Mouse (Mus musculus): Measurements from ENCODE around the gene Dda1. TPM values are rescaled to one million over a fixed set of nuclear protein-coding genes. Genes with fewer than 3 reads are reported as not detected.
A peak's percentile ranks its signal among the peaks of the same experiment; 100 is the strongest.

Gene Dda1
- polyA plus RNA-seq, 2 experiments, result 99.6 to 101 TPM

- no peak for TF ChIP-seq POLR2A (IDR thresholded peaks at IDR 0.05; ENCODE audit: borderline replicate concordance, extremely low read depth, insufficient read depth, insufficient read length)
- DNase-seq (ENCODE audit: low spot score) (no peak), ATAC-seq (ENCODE audit: low FRiP score, low read depth) (no peak)
- Histone ChIP-seq H3K9me3 (ENCODE audit: control insufficient read depth, low read length) (no peaks in the 10 kb centered on the region), H3K27me3 (ENCODE audit: control insufficient read depth, insufficient read depth, low read length) (no peaks in the 10 kb centered on the region), H3K4me1 (ENCODE audit: control insufficient read depth, insufficient read depth, low read length) (no peaks in the 10 kb centered on the region), H3K4me3 (replicated peaks; ENCODE audit: low read length) (no peak overlapping the region), H3K9ac (ENCODE audit: low read depth, low read length, severe bottlenecking) (no peak overlapping the region), H3K27ac (replicated peaks; ENCODE audit: low read depth, low read length) (no peak overlapping the region), H3K4me2 (replicated peaks; ENCODE audit: low read depth, low read length, severe bottlenecking) (no peak overlapping the region), H3K36me3 (ENCODE audit: control insufficient read depth, insufficient read depth, low read length) (no peaks in the 10 kb centered on the region)
- WGBS, result 66% methylated on average over 4 of the region's 4 CpGs
These were observed 17.7 kb upstream of the Dda1 start for GRCm38 (mm10) chr8:71451337-71451736.

- Histone ChIP-seq H3K4me3 (replicated peaks; ENCODE audit: low read length) (no peak overlapping the region), H3K27me3 (ENCODE audit: control insufficient read depth, insufficient read depth, low read length) (no peaks in the 10 kb centered on the region), H3K9me3 (ENCODE audit: control insufficient read depth, low read length) (no peaks in the 10 kb centered on the region), H3K9ac (ENCODE audit: low read depth, low read length, severe bottlenecking) (no peak overlapping the region), H3K36me3 (ENCODE audit: control insufficient read depth, insufficient read depth, low read length) (peaks cover 3% of the 10 kb centered on the region; the same call in 1 of the 2 replicates), H3K4me1 (ENCODE audit: control insufficient read depth, insufficient read depth, low read length) (no peaks in the 10 kb centered on the region), H3K4me2 (replicated peaks; ENCODE audit: low read depth, low read length, severe bottlenecking) (no peak overlapping the region), H3K27ac (replicated peaks; ENCODE audit: low read depth, low read length) (no peak overlapping the region)
- DNase-seq (ENCODE audit: low spot score), result no peak
- 37% methylated on average over 11 of the region's 11 CpGs for WGBS
- no peak for TF ChIP-seq POLR2A (IDR thresholded peaks at IDR 0.05; ENCODE audit: borderline replicate concordance, extremely low read depth, insufficient read depth, insufficient read length)
- ATAC-seq (ENCODE audit: low FRiP score, low read depth), result no peak
These were observed 17.2 kb upstream of the Dda1 start for GRCm38 (mm10) chr8:71451777-71452176.

- 76% methylated on average over 2 of the region's 2 CpGs for WGBS
- Histone ChIP-seq H3K9ac (ENCODE audit: low read depth, low read length, severe bottlenecking) (no peak overlapping the region), H3K36me3 (ENCODE audit: control insufficient read depth, insufficient read depth, low read length) (peaks cover 11% of the 10 kb centered on the region), H3K4me3 (replicated peaks; ENCODE audit: low read length) (no peak overlapping the region), H3K27ac (replicated peaks; ENCODE audit: low read depth, low read length) (no peak overlapping the region), H3K4me2 (replicated peaks; ENCODE audit: low read depth, low read length, severe bottlenecking) (no peak overlapping the region), H3K27me3 (ENCODE audit: control insufficient read depth, insufficient read depth, low read length) (no peaks in the 10 kb centered on the region), H3K4me1 (ENCODE audit: control insufficient read depth, insufficient read depth, low read length) (no peaks in the 10 kb centered on the region), H3K9me3 (ENCODE audit: control insufficient read depth, low read length) (no peaks in the 10 kb centered on the region)
- no peak for TF ChIP-seq POLR2A (IDR thresholded peaks at IDR 0.05; ENCODE audit: borderline replicate concordance, extremely low read depth, insufficient read depth, insufficient read length)
- ATAC-seq (ENCODE audit: low FRiP score, low read depth) (peak; percentile 78), DNase-seq (ENCODE audit: low spot score) (no peak)
These were observed 16.3 kb upstream of the Dda1 start for GRCm38 (mm10) chr8:71452669-71453068.

- no peaks in the 10 kb centered on the region for H3K9me3 ChIP-seq (ENCODE audit: control insufficient read depth, low read length)
- H3K27me3 ChIP-seq (ENCODE audit: control insufficient read depth, insufficient read depth, low read length), result no peaks in the 10 kb centered on the region
- H3K4me3 ChIP-seq (replicated peaks; ENCODE audit: low read length), result no peak overlapping the region
- H3K9ac ChIP-seq (ENCODE audit: low read depth, low read length, severe bottlenecking), result no peak overlapping the region
- 83% methylated on average over 8 of the region's 8 CpGs for WGBS
- no peak for TF ChIP-seq POLR2A (IDR thresholded peaks at IDR 0.05; ENCODE audit: borderline replicate concordance, extremely low read depth, insufficient read depth, insufficient read length)
- H3K4me2 ChIP-seq (replicated peaks; ENCODE audit: low read depth, low read length, severe bottlenecking), result no peak overlapping the region
- H3K27ac ChIP-seq (replicated peaks; ENCODE audit: low read depth, low read length), result no peak overlapping the region
- peaks cover 31% of the 10 kb centered on the region for H3K36me3 ChIP-seq (ENCODE audit: control insufficient read depth, insufficient read depth, low read length)
- DNase-seq (ENCODE audit: low spot score), result no peak
- H3K4me1 ChIP-seq (ENCODE audit: control insufficient read depth, insufficient read depth, low read length), result no peaks in the 10 kb centered on the region
- no peak for ATAC-seq (ENCODE audit: low FRiP score, low read depth)
These were observed 14.3 kb upstream of the Dda1 start for GRCm38 (mm10) chr8:71454668-71455067.

GRCm38 (mm10) chr8:71456906-71457305 is 12.1 kb upstream of the Dda1 start:
- ATAC-seq (ENCODE audit: low FRiP score, low read depth) (no peak), DNase-seq (ENCODE audit: low spot score) (no peak)
- no peak overlapping the region for H3K4me3 ChIP-seq (replicated peaks; ENCODE audit: low read length)
- WGBS, result 36% methylated on average over 19 of the region's 22 CpGs
- H3K9ac ChIP-seq (ENCODE audit: low read depth, low read length, severe bottlenecking), result no peak overlapping the region
- H3K9me3 ChIP-seq (ENCODE audit: control insufficient read depth, low read length), result no peaks in the 10 kb centered on the region
- H3K36me3 ChIP-seq (ENCODE audit: control insufficient read depth, insufficient read depth, low read length), result peaks cover 48% of the 10 kb centered on the region
- H3K27me3 ChIP-seq (ENCODE audit: control insufficient read depth, insufficient read depth, low read length), result no peaks in the 10 kb centered on the region
- H3K27ac ChIP-seq (replicated peaks; ENCODE audit: low read depth, low read length), result no peak overlapping the region
- H3K4me1 ChIP-seq (ENCODE audit: control insufficient read depth, insufficient read depth, low read length), result no peaks in the 10 kb centered on the region
- no peak overlapping the region for H3K4me2 ChIP-seq (replicated peaks; ENCODE audit: low read depth, low read length, severe bottlenecking)
- TF ChIP-seq POLR2A (IDR thresholded peaks at IDR 0.05; ENCODE audit: borderline replicate concordance, extremely low read depth, insufficient read depth, insufficient read length), result no peak
